Mouse (Mus musculus) frontal cortex, postnatal 25 days (tissue): ENCODE measurements around the gene Sugt1.

ENCODE experiments used
- DNase-seq, 2 experiments: peaks; one replicate each; pipeline ENCODE4 v3.0.0; 2022; ENCODE audit warnings: low spot score in 2 of 2

Gene Sugt1

DNA sequence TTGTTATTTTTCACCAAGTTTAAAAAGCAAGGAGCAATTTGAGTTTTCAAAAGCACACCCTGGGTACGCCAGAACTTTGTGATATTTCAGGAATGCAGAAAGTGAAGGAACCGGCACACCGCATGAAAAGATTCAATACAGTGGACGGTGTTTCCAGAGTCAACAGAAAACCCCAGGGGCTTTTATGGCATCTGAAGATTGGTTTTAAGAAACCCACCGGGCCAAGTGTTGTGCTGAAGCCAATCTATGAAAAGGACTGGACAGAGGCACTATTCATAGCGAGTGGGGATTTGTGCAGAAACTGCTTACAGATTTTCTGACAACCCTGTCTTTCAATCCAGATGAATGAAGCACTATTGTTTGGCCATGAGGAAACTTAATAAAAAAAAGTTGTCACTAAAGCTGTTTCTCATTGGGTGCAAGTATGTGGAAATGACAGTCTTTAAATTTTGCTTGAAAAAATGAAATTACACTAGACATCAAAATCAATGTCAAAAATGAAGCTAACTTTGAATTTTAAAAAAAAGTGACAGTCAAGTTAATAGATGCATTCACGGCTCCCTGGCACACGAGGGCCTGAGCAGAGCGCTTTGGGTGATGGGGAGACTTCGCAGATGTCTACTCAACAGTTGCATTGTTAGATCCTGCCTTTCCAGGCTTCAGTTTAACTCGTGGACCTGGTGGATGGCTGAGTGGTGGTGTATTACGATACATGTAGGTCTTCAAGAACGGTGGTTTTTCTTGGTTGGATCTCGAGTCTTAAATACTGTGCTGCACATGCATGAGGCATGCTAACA, 90.6 kb downstream of the Sugt1 start:
- DNase-seq: no peak

DNA sequence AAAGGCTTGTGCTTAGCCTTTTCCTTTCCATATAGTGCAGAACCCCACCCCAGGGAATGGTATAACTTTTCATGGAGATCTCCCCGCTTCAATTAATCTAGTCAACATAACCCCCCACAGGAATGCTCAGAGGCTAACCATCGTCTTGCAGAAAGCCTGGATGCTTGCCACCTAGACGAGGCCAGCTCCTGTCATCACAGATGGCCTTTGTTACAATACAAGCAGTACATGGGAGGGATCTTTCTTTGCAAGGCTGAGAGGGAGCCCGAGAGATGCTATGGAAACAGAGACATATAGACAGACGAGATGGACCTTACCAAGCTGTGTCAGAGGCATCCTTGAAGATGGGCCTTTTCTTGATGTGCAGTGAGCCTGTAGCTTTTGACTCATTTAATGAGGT, 93.2 kb downstream of the Sugt1 start:
- DNase-seq: no peak
